Mouse (Mus musculus) kidney, embryonic 14.5 days (tissue): ENCODE measurements at regions not wholly inside any gene's neighbourhood (a gene's known extent, or its start where the extent isn't known, plus 50 kb on each side); places are given as distances from the start of the nearest gene placed in this dataset.
"Not testable (repeated sequence)": the region's sequence is repeated elsewhere in the genome, so short reads cannot be mapped to it uniquely, and the experiment has no call there.

ENCODE experiments used
- ATAC-seq: fragments of 200-750 bp; cut with Nextera tagmentation; 2 replicates; pipeline ENCODE4 v1.8.0; 2017; ENCODE audit warnings: moderate number of reproducible peaks, mild to moderate bottlenecking, moderate TSS enrichment, moderate library complexity; ENCODE audit not compliant: low FRiP score, low TSS enrichment
- H3K27ac ChIP-seq: fragments of 300-500 bp; sonication (generic); 2 replicates; pipeline ENCODE4 v1.5.1; 2014; ENCODE audit warnings: low read depth, mild to moderate bottlenecking, low read length, moderate library complexity, mixed read lengths
- H3K27me3 ChIP-seq: fragments of 300-500 bp; sonication (generic); 2 replicates; pipeline ENCODE4 v1.6.1; 2014; ENCODE audit warnings: mild to moderate bottlenecking, low read length; ENCODE audit not compliant: control insufficient read depth, insufficient read depth
- H3K36me3 ChIP-seq: fragments of 300-500 bp; sonication (generic); 2 replicates; pipeline ENCODE4 v1.6.1; 2014; ENCODE audit warnings: low read length, mixed read lengths; ENCODE audit not compliant: control insufficient read depth, insufficient read depth
- H3K4me1 ChIP-seq: fragments of 300-500 bp; sonication (generic); 2 replicates; pipeline ENCODE4 v1.6.1; 2014; ENCODE audit warnings: low read length, mixed read lengths; ENCODE audit not compliant: control insufficient read depth, insufficient read depth
- H3K4me2 ChIP-seq: fragments of 300-500 bp; sonication (generic); replicated peaks from 2 replicates; pipeline ENCODE4 v1.6.1; 2014; ENCODE audit warnings: low read depth, mild to moderate bottlenecking, low read length
- H3K4me3 ChIP-seq: fragments of 300-500 bp; sonication (generic); 2 replicates; pipeline ENCODE4 v1.5.1; 2014; ENCODE audit warnings: mild to moderate bottlenecking, low read length
- H3K9ac ChIP-seq: fragments of 300-500 bp; sonication (generic); 2 replicates; pipeline ENCODE4 v1.6.1; 2014; ENCODE audit warnings: low read depth, mild to moderate bottlenecking, low read length, moderate library complexity
- H3K9me3 ChIP-seq: fragments of 300-500 bp; sonication (generic); 2 replicates; pipeline ENCODE4 v1.6.1; 2016; ENCODE audit warnings: low read length; ENCODE audit not compliant: control insufficient read depth
- WGBS: fragments of 180-500 bp; shearing (Covaris S2); extraction: QIAGEN DNeasy Blood & Tissue Kit; methylation state at CpG from one replicate; pipeline ENCODE4 v1.1.7; 2014; 5-methylcytosine and 5-hydroxymethylcytosine counted together

DNA sequence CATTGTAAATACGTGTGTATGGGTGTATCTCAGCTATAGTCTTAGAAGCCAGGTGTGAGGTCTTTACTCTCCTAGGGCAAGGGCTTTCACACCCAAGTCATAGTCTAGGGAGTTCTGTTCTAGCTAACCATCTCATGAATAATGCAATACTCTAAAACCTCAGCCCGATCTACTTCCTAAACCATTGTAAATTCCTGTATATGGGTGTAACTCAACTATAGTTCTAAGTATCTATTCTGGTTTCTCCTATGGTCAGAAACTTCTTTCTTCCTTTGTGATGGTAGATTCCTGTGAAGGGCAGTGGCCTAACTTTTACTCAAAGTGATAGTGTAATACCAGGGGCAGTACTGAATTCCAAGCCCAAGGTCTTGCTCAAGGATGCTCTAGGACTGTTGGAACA, 58.7 kb upstream of the Srd5a3 start:
- not testable (repeated sequence) for H3K27me3 ChIP-seq, H3K9ac ChIP-seq, H3K4me2 ChIP-seq, H3K27ac ChIP-seq, H3K4me1 ChIP-seq, H3K4me3 ChIP-seq, ATAC-seq, H3K36me3 ChIP-seq, H3K9me3 ChIP-seq
- 69% methylated on average over 2 of the region's 2 CpGs for WGBS

DNA sequence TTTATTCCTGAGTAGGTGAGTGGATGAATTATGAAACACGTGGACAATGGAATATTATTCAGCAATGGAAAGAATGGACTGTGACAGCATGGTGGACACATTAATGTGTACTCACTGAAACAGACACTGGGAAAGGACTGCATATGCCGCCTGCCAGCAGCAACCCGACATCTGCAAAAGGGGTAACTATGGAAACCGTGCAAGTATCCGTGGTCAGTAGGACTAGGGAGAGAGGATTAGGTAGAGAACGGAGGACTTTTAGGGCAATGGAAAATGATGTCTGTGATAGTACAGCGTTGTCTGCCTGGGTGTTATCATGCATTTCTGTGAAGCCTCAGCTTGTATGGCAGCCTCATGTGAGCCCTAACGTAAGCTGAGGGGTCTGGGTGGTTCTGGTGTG, 59.6 kb upstream of the Srd5a3 start:
- no peak overlapping the region for H3K27ac ChIP-seq
- no peak for ATAC-seq
- 89% methylated on average over 8 of the region's 8 CpGs for WGBS

DNA sequence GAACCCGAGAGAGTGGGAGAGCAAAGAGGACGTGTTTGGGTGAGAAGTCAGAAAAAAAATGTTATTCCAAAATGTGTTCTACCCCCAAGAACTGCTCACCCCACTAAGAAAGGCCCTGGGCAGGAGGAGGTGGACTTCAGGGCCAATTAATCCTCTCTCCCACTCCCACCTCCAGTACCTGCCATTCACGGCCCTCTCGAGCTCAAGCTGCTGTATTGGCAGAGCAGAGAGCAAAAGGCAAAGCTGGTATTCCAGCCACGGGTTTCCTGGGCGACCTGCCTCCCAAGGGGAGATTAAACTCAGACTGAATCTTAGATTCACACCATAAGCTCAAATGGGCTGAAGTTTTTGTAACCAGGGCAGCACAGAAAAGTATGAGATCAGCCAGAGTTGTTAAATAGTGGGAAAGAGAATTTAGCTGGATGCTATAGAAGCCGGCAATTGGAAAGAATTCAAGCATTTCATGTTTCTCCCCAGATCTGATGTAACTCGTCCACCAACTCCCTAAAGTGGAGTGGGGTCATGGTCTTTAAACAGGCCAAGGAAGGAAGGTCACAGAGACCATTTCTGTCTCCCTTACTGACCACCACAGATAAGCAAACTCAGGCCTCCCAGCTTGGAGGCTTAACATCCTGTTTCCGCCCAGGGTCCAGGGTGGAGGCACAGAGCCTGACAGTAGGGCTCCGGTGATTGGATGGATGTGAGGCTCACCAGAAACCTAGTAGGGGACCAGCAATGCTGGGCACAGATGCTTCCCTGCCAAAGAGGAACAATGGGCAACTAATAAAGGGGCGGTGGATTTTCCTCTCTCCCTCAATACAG, 60.7 kb upstream of the Srd5a3 start:
- H3K4me1 ChIP-seq: peaks cover 7% of the 10 kb centered on the region; the same call in 1 of the 2 replicates
- H3K27ac ChIP-seq: peak overlapping the region; percentile 61; the same call in 1 of the 2 replicates
- H3K9me3 ChIP-seq: no peaks in the 10 kb centered on the region
- ATAC-seq: peak; percentile 43; the same call in 1 of the 2 replicates
- WGBS: 38% methylated on average over 11 of the region's 11 CpGs
- no peak overlapping the region for H3K9ac ChIP-seq
- H3K4me3 ChIP-seq: no peak overlapping the region
- no peak overlapping the region for H3K4me2 ChIP-seq
- H3K27me3 ChIP-seq: no peaks in the 10 kb centered on the region
- H3K36me3 ChIP-seq: no peaks in the 10 kb centered on the region

More for the DNA sequence above, 59.6 kb upstream of the Srd5a3 start:
- no peaks in the 10 kb centered on the region for H3K9me3 ChIP-seq
- H3K36me3 ChIP-seq: no peaks in the 10 kb centered on the region
- peaks cover 7% of the 10 kb centered on the region; the same call in 1 of the 2 replicates for H3K4me1 ChIP-seq
- no peak overlapping the region for H3K4me3 ChIP-seq
- H3K27me3 ChIP-seq: no peaks in the 10 kb centered on the region
- H3K9ac ChIP-seq: no peak overlapping the region
- H3K4me2 ChIP-seq: no peak overlapping the region

DNA sequence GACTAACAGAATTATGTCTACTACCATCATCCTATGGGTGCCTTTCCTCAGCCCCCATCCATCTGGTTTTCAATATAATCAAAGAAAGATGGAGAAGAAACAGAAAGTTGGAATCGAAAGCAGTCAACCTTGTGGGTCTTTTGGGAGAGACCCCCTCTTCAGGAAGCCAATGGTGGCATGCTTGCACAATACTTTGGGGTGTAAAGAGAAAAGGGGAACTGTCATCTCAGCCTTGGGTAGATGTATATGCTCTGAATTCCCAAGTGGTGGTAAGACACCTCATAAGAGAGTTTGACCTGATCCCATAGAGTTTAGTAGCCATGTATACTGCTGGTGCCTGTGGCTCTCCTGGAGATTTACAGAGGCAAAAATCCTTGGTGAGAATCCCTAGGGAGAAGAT, 61.6 kb upstream of the Srd5a3 start:
- 100% methylated on average over 1 of the region's 1 CpGs for WGBS
- Histone ChIP-seq H3K9me3 (no peaks in the 10 kb centered on the region), H3K36me3 (no peaks in the 10 kb centered on the region), H3K4me3 (no peak overlapping the region), H3K4me2 (no peak overlapping the region), H3K4me1 (peaks cover 7% of the 10 kb centered on the region; the same call in 1 of the 2 replicates), H3K27me3 (no peaks in the 10 kb centered on the region), H3K9ac (no peak overlapping the region), H3K27ac (no peak overlapping the region)
- ATAC-seq: no peak

DNA sequence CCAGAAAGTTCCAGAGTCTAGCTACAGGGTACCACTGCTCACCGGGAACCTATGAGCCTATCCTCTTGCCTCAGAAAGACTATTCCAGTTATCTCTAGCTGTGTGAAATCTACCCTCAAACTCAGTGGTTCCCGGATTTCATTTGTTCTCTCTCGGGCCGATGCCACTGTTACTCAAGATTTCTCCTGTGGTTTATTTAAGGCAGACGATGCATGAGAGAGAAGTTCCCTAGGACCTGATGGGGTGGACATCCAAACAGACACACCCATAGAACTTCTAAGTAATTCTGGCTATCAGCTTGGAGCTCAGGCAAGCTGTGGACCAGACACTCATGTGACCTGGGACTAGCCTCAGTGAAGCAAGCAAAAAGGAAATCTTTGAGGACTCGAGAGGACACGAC, 63.8 kb upstream of the Srd5a3 start:
- WGBS: 88% methylated on average over 7 of the region's 7 CpGs
- no peak for ATAC-seq

DNA sequence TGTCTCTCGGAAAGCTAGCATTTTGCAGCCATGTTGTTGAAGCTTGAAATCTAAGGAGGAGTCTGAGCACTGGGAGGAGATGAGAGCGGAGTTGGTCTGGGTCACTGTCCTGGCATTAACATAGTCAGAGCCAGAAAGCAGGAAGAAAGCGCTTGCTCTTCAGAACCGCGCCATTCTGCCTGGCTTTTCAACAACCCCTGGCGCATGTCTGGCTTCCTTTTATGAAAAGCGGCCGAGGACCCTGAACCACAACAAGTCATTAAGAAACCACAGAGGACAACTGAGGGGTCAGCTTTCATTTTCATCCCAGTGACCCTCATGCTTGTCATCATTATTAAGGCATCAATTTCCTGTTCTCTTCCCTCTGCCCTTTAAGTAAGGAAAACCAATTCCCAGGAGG, 64.7 kb upstream of the Srd5a3 start:
- Histone ChIP-seq H3K9me3 (no peaks in the 10 kb centered on the region), H3K27me3 (no peaks in the 10 kb centered on the region), H3K4me3 (no peak overlapping the region), H3K4me2 (peak overlapping the region; percentile 15; the same call in 1 of the 2 replicates), H3K36me3 (no peaks in the 10 kb centered on the region), H3K27ac (no peak overlapping the region), H3K4me1 (peaks cover 7% of the 10 kb centered on the region; the same call in 1 of the 2 replicates), H3K9ac (no peak overlapping the region; the same call in 1 of the 2 replicates)
- ATAC-seq: no peak
- 15% methylated on average over 8 of the region's 8 CpGs for WGBS

More for the DNA sequence above, 63.8 kb upstream of the Srd5a3 start:
- Histone ChIP-seq H3K4me2 (no peak overlapping the region), H3K4me1 (peaks cover 7% of the 10 kb centered on the region; the same call in 1 of the 2 replicates), H3K9me3 (no peaks in the 10 kb centered on the region), H3K27me3 (no peaks in the 10 kb centered on the region), H3K36me3 (no peaks in the 10 kb centered on the region), H3K4me3 (no peak overlapping the region), H3K27ac (no peak overlapping the region), H3K9ac (no peak overlapping the region)

DNA sequence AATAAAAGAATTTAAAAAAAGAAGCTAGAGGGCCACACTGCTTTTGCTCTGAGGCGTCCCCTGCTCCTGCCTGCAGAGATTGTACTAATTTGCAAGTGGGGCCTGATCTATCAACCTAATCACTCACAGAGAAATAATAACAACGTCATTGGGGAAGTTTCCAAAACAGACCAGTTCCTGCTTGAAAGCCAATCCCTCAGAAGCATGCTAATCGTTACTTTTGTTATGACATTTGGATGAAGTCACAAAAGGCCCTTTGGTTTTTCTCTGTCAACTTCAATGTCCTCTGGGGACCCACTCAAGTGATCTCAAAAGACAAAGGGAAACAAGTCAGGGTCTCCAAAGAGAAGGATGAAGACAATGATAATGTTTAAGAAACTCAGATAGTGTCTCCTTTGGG, 72.2 kb upstream of the Srd5a3 start:
- no peak for ATAC-seq
- no peak overlapping the region for H3K9ac ChIP-seq
- H3K36me3 ChIP-seq: no peaks in the 10 kb centered on the region
- H3K4me1 ChIP-seq: 0 out of 2 replicates have a peak, but pooled peaks cover 5% of the 10 kb centered on the region
- no peaks in the 10 kb centered on the region for H3K9me3 ChIP-seq
- H3K4me3 ChIP-seq: no peak overlapping the region
- H3K27me3 ChIP-seq: no peaks in the 10 kb centered on the region
- 44% methylated on average over 3 of the region's 3 CpGs for WGBS
- no peak overlapping the region for H3K4me2 ChIP-seq
- H3K27ac ChIP-seq: no peak overlapping the region

DNA sequence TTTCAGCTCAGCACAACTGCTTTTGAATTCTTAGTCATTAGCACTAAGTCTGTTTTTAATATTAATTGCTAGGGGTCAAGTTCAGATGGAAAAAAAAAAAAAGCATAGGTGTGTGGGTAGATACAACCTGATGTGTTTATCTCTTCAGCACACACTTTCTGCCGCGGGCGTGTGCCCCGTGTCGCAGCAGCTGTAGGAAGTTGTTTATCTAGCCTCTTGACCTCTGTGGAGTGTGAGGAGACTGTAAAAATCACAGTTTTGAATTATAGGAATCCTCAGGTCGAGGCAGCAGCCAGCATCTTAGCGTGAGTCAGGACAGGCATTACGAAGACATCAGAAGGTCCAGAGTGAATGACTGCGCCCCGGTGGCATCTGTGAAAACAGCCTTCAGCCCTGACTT, 72.8 kb upstream of the Srd5a3 start:
- no peak for ATAC-seq
- Histone ChIP-seq H3K27me3 (no peaks in the 10 kb centered on the region), H3K27ac (no peak overlapping the region), H3K4me1 (0 out of 2 replicates have a peak, but pooled peaks cover 5% of the 10 kb centered on the region), H3K9ac (no peak overlapping the region), H3K4me2 (no peak overlapping the region), H3K36me3 (no peaks in the 10 kb centered on the region), H3K9me3 (no peaks in the 10 kb centered on the region), H3K4me3 (no peak overlapping the region)
- 14% methylated on average over 10 of the region's 10 CpGs for WGBS

DNA sequence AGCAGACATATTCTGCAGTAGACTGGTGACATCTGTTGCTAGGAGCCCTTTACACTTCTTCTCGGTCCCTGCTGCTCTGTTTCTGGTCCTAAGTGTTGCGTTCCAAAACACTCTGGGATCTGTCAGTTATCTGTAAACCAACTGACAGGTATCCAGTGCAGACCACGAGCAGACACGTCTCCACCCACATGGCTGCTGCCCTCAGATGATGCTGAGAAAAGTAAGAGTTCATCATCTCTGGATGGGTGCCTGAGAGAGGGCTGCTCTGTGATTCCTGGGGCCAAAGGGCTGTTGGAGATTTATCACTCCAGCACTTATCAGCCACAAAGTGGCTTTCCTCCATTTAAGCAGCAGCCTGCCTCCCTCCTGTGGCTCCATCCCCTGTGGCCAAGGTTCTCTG, 74.3 kb upstream of the Srd5a3 start:
- Histone ChIP-seq H3K9ac (no peak overlapping the region), H3K27ac (no peak overlapping the region), H3K4me1 (0 out of 2 replicates have a peak, but pooled peaks cover 5% of the 10 kb centered on the region), H3K27me3 (no peaks in the 10 kb centered on the region), H3K36me3 (no peaks in the 10 kb centered on the region), H3K4me3 (no peak overlapping the region), H3K4me2 (no peak overlapping the region), H3K9me3 (no peaks in the 10 kb centered on the region)
- 47% methylated on average over 4 of the region's 4 CpGs for WGBS
- no peak for ATAC-seq
